Mouse (Mus musculus) testis, adult 2 months (tissue): Measurements from ENCODE around the gene Pdgfa. TPM values are rescaled to one million over a fixed set of nuclear protein-coding genes. Genes with fewer than 3 reads are reported as not detected.

ENCODE experiments used
- H3K27ac ChIP-seq: fragments of 200-500 bp; 2 replicates; pipeline ENCODE4 v1.5.1; 2012; ENCODE audit warnings: low read depth, low read length; ENCODE audit not compliant: control insufficient read depth, insufficient read depth
- H3K27me3 ChIP-seq: fragments of 200-500 bp; 2 replicates; pipeline ENCODE4 v1.6.1; 2012; ENCODE audit warnings: mild to moderate bottlenecking, low read length, moderate library complexity; ENCODE audit not compliant: control insufficient read depth, insufficient read depth
- H3K36me3 ChIP-seq: fragments of 200-500 bp; 2 replicates; pipeline ENCODE4 v1.6.1; 2012; ENCODE audit warnings: mild to moderate bottlenecking, low read length; ENCODE audit not compliant: control insufficient read depth, insufficient read depth
- H3K4me1 ChIP-seq: fragments of 200-500 bp; 2 replicates; pipeline ENCODE4 v1.6.1; 2012; ENCODE audit warnings: low read length; ENCODE audit not compliant: control insufficient read depth, insufficient read depth
- H3K4me3 ChIP-seq: fragments of 200-500 bp; 2 replicates; pipeline ENCODE4 v1.5.1; 2012; ENCODE audit warnings: low read depth, mild to moderate bottlenecking, low read length, moderate library complexity, mixed read lengths; ENCODE audit not compliant: control insufficient read depth
- CTCF ChIP-seq: fragments of 200-500 bp; IDR thresholded peaks from 2 replicates; pipeline ENCODE4 v1.5.1; 2012; ENCODE audit warnings: low read depth, mild to moderate bottlenecking, inconsistent platforms, low read length, moderate library complexity; ENCODE audit not compliant: control insufficient read depth, insufficient read depth, insufficient replicate concordance
- POLR2A ChIP-seq: fragments of 200-500 bp; IDR thresholded peaks from 2 replicates; pipeline ENCODE4 v1.6.1; 2012; ENCODE audit warnings: low read depth, mild to moderate bottlenecking, inconsistent platforms, low read length, moderate library complexity; ENCODE audit not compliant: control insufficient read depth
- polyA plus RNA-seq: library from polyadenylated mRNA; depleted of rRNA; stranded (reverse); fragments of >200 nt; gene quantifications from 2 replicates; pipeline ENCODE4 v1.2.3, GENCODE M21; 2012

Pdgfa gene
- polyA plus RNA-seq, 1 experiment, result 10.5 TPM

DNA sequence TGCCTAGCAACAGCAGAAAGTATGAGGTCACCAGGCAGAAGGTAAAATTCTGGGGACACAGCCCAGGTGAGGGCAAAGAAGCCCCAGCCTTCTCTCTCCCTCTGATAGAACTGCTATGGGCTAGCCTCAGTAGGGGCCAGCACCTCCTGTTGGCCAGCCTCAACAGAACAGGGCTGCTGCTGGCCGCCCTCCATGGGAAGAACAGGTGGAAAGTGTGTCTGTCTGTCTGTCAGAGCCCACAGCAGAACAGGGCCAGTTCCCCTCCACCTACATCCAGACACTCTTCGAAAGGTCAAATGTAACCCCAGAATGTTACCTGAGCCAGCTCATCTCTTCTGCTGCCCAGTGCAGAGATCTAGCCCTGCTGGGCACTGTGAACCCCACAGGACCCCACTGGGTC lies 45.9 kb downstream of the Pdgfa start:
- no peak overlapping the region for H3K27ac ChIP-seq

DNA sequence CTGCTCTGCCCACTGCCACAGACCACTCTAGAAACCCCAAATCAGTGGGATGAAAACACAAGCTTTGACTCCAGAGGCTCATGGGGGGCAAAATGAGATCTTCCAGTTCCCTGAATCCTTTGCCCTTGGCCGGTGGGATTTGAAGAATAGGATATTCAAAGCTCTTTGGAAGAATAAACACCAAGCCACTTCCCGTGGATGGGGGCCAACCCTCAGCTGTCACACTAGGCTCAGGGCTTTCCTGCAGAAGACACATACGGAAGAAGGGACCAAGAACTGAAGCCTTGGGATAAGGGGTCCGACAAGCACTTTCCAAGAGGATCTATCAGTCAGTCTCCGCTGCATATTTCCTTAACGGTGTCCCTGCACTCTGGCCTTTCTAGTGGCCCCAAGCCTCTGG lies 48.0 kb downstream of the Pdgfa start:
- Histone ChIP-seq H3K27me3 (no peaks in the 10 kb centered on the region), H3K4me1 (peaks cover 6% of the 10 kb centered on the region), H3K27ac (no peak overlapping the region), H3K36me3 (no peaks in the 10 kb centered on the region), H3K4me3 (no peak overlapping the region)
- TF ChIP-seq POLR2A (no peak), CTCF (no peak)

More for the DNA sequence above, 45.9 kb downstream of the Pdgfa start:
- H3K4me1 ChIP-seq, result peaks cover 8% of the 10 kb centered on the region
- no peak overlapping the region for H3K4me3 ChIP-seq
- no peaks in the 10 kb centered on the region for H3K27me3 ChIP-seq
- TF ChIP-seq POLR2A, result no peak
- TF ChIP-seq CTCF, result no peak
- H3K36me3 ChIP-seq, result no peaks in the 10 kb centered on the region

DNA sequence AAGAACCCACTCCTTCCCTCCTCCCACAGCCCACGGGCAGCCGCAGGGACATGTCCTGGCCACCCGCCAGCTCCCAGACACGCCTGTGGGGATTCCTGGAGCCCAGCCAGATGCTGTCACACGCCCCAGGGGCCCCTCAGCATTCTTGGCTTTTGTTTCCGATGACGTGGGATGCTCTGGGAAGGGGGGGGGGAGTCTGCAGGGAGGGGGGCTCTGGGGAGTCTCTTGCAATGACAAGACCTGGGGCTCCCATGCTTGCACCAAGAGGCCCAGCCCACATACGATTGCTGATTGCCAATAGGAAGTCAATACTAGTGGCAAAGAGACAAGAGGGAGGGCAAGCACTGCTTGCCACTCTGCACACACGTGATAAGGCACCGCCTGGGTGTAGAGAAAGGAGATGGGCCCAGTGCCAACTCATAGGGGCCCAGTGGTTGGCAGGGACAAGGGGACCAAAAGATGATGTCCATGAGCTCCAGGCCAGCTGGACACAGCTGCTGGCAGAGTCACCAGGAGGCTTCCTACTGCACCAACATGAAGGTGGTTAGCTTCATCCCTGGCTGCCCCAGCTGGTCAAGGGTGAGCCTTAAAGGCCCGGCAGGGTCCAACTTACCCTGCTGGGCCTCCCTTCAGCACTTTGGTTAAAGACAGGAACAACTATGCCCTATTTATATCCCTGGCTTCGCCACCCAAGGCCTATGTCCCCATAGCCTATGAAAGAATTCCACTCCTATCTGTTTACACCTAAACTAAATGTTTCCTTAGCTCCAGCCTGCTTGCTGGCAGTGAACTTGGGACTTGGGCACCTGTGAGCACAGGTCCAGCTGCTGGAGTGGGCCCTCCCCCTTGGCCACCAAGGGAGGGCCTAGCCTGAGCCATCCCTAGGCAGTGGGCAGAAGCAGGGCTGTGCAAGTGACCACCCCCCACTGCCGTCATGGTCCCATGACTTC lies 48.9 kb downstream of the Pdgfa start:
- Histone ChIP-seq H3K36me3 (no peaks in the 10 kb centered on the region), H3K4me3 (no peak overlapping the region), H3K27ac (no peak overlapping the region), H3K27me3 (no peaks in the 10 kb centered on the region), H3K4me1 (peaks cover 3% of the 10 kb centered on the region; the same call in 1 of the 2 replicates)
- TF ChIP-seq POLR2A, result no peak
- TF ChIP-seq CTCF, result no peak

DNA sequence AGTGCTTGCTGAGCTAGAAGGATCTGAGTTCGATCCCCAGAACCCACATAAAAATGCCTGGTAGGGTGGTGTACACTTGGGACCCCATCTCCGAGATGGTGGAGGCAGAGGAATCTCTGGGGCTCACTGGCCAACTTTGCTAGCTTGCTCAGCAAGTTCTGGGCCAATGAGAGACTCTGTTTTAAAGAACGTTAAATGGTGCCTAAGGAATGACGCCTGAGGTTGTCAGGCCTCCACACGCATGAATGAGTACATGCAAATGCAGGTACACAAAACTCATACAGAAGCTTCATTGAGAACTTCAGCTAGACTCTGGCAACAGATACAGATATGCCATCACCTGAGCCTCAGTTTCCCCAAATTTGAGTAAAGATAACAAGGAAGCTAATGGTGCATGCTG lies 49.7 kb downstream of the Pdgfa start:
- no peak overlapping the region for H3K4me3 ChIP-seq
- H3K36me3 ChIP-seq, result no peaks in the 10 kb centered on the region
- no peak overlapping the region for H3K27ac ChIP-seq
- no peaks in the 10 kb centered on the region for H3K27me3 ChIP-seq
- H3K4me1 ChIP-seq, result peaks cover 3% of the 10 kb centered on the region; the same call in 1 of the 2 replicates
- no peak for TF ChIP-seq CTCF
- TF ChIP-seq POLR2A, result no peak

DNA sequence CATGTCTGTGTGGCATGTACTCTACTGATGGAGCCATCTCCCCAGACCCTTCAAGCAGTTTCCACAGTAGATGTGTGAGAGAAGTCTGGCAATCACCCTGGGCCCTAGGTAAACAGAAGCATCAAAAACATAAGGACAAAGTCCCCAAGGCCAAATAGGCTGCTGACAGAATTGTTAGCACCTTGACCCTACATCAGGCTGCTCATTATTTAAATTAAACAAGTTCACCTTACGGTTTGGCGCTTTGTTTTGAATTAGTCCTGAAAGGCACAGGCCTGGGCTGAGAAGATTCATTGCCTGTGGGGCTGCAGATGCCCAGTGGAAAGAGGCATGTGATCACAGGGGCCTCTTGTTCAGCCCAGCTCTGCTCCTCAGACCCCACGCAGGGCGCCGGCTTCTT lies 50.2 kb downstream of the Pdgfa start:
- TF ChIP-seq POLR2A, result no peak
- TF ChIP-seq CTCF, result no peak
- Histone ChIP-seq H3K27ac (no peak overlapping the region), H3K36me3 (no peaks in the 10 kb centered on the region), H3K27me3 (no peaks in the 10 kb centered on the region), H3K4me3 (no peak overlapping the region), H3K4me1 (peaks cover 3% of the 10 kb centered on the region; the same call in 1 of the 2 replicates)

DNA sequence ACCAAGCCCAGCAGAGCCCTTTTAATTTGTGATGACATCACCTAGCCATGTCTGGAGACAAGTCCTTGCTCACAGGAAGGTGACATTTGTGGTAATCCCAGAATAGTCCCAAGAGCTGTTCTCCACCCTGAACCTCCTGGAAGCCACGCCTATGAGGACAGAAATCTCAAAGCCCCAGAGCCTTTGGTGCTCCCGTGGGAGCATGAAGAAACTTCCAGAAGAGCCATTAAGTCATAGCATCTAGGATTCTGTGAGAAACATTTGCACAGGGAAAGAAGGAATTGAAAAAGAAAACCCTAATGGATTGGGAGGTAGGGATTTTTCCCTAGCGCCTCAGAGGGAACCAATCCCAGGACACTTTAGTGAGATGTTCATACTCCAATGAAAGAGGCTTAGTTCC lies 52.2 kb downstream of the Pdgfa start:
- Histone ChIP-seq H3K27me3 (no peaks in the 10 kb centered on the region), H3K4me1 (no peaks in the 10 kb centered on the region), H3K27ac (no peak overlapping the region), H3K4me3 (no peak overlapping the region), H3K36me3 (no peaks in the 10 kb centered on the region)
- TF ChIP-seq POLR2A (no peak), CTCF (no peak)

DNA sequence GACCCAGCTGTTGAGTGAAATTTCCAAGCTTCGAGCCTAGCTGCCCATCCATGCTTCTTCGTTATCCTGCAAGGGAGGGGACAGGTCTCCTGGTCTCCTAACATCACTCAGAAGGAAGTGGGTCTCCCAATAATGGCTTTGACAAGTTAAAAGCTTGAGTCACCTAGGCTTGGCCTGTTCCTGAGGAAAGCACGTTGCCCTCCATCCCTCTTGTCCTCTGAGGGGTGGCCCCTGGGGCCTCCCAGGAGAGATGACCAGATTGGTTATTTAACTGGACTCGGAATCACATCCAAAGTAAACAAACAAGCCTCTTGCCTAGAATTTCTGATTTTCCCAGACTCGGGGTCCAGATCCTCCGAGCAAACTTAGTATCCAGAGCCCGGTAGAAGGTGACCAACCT lies 52.6 kb downstream of the Pdgfa start:
- Histone ChIP-seq H3K27ac (no peak overlapping the region), H3K4me1 (no peaks in the 10 kb centered on the region), H3K4me3 (no peak overlapping the region), H3K36me3 (no peaks in the 10 kb centered on the region), H3K27me3 (no peaks in the 10 kb centered on the region)
- no peak for TF ChIP-seq POLR2A
- no peak for TF ChIP-seq CTCF

DNA sequence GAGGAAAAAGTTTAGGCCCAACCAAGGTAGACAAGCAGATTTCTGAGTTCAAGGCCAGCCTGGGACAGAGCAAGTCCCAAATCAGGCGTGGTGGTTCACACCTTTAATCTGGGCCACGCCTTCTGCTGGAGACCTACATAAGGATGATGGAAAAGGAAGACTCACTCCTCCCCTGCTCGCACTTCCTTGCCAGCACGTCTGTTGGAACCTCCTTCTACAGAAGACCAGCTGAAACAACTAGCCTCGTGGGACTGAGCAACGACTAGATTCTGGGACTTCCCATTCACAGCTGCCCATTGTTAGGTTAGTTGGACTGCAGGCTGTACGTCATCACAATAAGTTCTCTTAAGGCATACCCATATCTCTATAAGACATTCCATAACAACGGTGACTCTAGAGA lies 55.3 kb downstream of the Pdgfa start:
- no peak overlapping the region for H3K4me3 ChIP-seq
- no peak overlapping the region for H3K27ac ChIP-seq
- no peaks in the 10 kb centered on the region for H3K27me3 ChIP-seq
- H3K36me3 ChIP-seq, result no peaks in the 10 kb centered on the region
- TF ChIP-seq POLR2A, result no peak
- no peaks in the 10 kb centered on the region for H3K4me1 ChIP-seq
